Mouse (Mus musculus): ENCODE results near the gene Ddx31. TPM values are rescaled to one million over a fixed set of nuclear protein-coding genes. Genes with fewer than 3 reads are reported as not detected.

Gene Ddx31
- polyA plus RNA-seq, 1 experiment = 10.5 TPM

GRCm38 (mm10) chr2:28909186-28909817 is 69.1 kb downstream of the Ddx31 start:
- Histone ChIP-seq H3K27ac (ENCODE audit: insufficient read depth, low read depth, low read length) (no peak overlapping the region), H3K4me3 (ENCODE audit: insufficient read depth, low read length) (no peak overlapping the region), H3K4me1 (ENCODE audit: control insufficient read depth, insufficient read depth, low read length) (no peaks in the 10 kb centered on the region)
- no peak for TF ChIP-seq POLR2A (IDR thresholded peaks at IDR 0.05; ENCODE audit: borderline replicate concordance, low read depth, low read length)
- TF ChIP-seq CTCF (IDR thresholded peaks at IDR 0.05; ENCODE audit: low read depth, low read length) = no peak

DNA sequence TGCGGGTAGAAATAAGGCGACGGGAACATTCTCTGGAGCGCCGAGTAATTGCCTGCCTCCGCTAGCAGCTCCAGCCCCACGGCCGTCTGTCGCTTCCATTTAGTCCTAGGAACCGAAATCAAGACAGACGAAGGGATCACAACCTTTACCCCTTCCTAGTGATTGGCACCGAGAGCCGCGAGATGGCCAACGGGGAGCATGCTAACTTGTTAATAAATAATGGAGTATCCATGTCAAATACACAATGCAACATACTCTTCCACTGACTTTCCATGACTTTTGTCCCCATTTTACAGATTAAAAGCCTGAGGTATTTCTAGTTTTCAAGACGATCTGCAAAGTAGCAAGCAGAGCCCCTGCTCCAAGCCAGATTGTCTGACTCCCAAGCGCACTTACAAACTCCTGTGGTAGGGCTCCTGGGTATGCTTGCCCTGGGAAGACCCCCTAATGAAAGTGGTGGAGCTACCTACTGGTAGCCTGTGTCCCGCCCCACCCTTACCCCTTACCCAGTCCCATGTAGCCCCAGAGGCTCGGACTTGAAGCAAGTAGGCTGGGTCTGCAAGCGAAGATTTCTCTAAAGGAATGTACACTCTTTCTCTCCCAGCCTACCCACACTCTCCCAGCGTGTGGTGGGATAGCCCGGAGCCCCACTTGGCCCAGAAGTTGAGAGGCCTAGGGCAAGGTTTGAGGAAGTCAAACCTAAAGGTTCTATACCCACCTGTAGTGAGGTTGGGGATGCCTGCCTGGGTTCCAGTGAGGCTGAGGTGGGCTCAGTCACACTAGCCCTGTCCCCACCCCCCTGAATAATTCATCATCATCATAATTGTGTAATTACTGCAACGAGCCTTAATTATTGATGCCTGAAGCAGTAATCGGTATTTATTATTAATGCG is 69.9 kb downstream of the Ddx31 start:
- Histone ChIP-seq H3K27ac (ENCODE audit: insufficient read depth, low read depth, low read length) (no peak overlapping the region), H3K4me3 (ENCODE audit: insufficient read depth, low read length) (no peak overlapping the region), H3K4me1 (ENCODE audit: control insufficient read depth, insufficient read depth, low read length) (no peaks in the 10 kb centered on the region)
- no peak for TF ChIP-seq CTCF (IDR thresholded peaks at IDR 0.05; ENCODE audit: low read depth, low read length)
- no peak for TF ChIP-seq POLR2A (IDR thresholded peaks at IDR 0.05; ENCODE audit: borderline replicate concordance, low read depth, low read length)

DNA sequence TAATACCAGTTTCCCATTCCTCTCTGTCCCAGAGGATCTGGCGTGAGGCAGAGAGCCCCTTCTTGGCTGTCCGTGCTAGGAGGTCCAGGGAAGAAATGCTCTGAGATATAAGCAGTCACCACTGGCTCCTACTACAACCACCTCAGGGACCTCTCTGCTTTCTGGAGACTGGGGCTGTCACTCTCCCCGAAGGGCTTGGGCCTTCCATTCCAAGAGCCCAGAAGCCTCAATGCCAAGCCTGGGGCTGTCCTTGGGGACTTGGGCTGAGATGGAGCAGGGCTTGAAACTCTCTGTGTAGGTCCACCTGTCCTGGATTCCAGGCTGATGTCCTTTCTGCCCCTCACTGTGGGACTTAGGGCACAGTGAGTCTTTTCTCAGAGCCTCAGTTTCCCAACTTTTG is 70.7 kb downstream of the Ddx31 start:
- no peak for TF ChIP-seq POLR2A (IDR thresholded peaks at IDR 0.05; ENCODE audit: borderline replicate concordance, low read depth, low read length)
- TF ChIP-seq CTCF (IDR thresholded peaks at IDR 0.05; ENCODE audit: low read depth, low read length) = no peak
- no peak overlapping the region for H3K4me3 ChIP-seq (ENCODE audit: insufficient read depth, low read length)
- H3K27ac ChIP-seq (ENCODE audit: insufficient read depth, low read depth, low read length) = no peak overlapping the region
- H3K4me1 ChIP-seq (ENCODE audit: control insufficient read depth, insufficient read depth, low read length) = no peaks in the 10 kb centered on the region

DNA sequence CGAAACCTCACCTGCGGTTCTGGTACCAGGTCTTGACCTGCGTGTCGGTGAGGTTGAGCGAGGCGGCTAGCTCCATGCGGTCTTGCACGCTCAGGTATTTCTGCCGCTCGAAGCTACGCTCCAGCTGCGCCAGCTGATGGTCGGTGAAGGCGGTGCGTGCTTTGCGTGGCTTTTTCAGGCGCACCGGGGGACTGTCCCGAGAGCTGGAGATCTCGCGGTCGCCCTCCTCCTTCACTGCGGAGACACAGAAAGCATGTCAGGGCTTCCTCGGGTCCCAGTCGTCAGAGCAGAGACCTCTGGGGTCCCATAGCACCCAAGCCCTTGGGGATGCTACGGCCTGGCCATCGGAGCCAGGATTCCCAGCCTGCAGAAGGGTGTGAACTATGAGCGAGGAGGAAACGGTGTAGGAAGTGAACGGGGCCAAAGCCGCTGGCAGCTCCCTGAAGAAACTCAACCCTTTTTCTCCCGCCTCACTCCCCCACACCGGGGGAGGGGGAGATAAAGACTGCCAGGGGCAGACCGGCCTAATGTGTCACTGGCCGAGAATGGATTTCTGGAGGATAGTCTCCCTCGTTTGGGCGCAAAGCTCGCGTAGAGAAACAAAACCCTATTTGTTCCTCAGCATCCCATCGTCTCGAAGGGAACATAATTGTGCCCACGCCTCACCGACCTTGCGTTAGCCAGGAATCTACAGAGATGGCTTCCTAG is 71.3 kb downstream of the Ddx31 start:
- no peak overlapping the region for H3K27ac ChIP-seq (ENCODE audit: insufficient read depth, low read depth, low read length)
- TF ChIP-seq CTCF (IDR thresholded peaks at IDR 0.05; ENCODE audit: low read depth, low read length) = no peak
- no peak overlapping the region for H3K4me3 ChIP-seq (ENCODE audit: insufficient read depth, low read length)
- H3K4me1 ChIP-seq (ENCODE audit: control insufficient read depth, insufficient read depth, low read length) = no peaks in the 10 kb centered on the region

GRCm38 (mm10) chr2:28912039-28912700 is 72.0 kb downstream of the Ddx31 start:
- no peaks in the 10 kb centered on the region for H3K4me1 ChIP-seq (ENCODE audit: control insufficient read depth, insufficient read depth, low read length)
- H3K27ac ChIP-seq (ENCODE audit: insufficient read depth, low read depth, low read length) = no peak overlapping the region
- TF ChIP-seq CTCF (IDR thresholded peaks at IDR 0.05; ENCODE audit: low read depth, low read length) = no peak
- no peak for TF ChIP-seq POLR2A (IDR thresholded peaks at IDR 0.05; ENCODE audit: borderline replicate concordance, low read depth, low read length)
- no peak overlapping the region for H3K4me3 ChIP-seq (ENCODE audit: insufficient read depth, low read length)

DNA sequence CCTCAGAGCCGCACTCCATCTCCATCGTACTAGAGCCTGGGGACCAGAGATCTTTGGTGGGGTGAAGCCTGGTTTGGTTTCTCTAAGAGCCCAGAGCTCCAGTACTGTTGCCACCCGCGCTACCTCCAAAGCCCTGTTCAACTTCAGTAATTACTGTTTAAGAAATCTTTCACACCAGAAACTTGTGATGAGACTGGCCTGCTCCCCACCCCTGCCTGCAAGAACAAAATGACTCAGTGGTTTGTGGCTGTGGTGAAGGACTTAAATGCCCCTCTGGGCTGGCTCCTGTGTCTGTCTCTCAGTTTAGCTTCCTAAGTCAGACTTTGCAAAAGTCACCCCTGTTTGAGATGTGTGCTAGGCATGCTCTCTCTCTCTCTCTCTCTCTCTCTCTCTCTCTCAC is 72.8 kb downstream of the Ddx31 start:
- TF ChIP-seq POLR2A (IDR thresholded peaks at IDR 0.05; ENCODE audit: borderline replicate concordance, low read depth, low read length) = no peak
- TF ChIP-seq CTCF (IDR thresholded peaks at IDR 0.05; ENCODE audit: low read depth, low read length) = no peak
- H3K27ac ChIP-seq (ENCODE audit: insufficient read depth, low read depth, low read length) = no peak overlapping the region
- H3K4me3 ChIP-seq (ENCODE audit: insufficient read depth, low read length) = no peak overlapping the region
- no peaks in the 10 kb centered on the region for H3K4me1 ChIP-seq (ENCODE audit: control insufficient read depth, insufficient read depth, low read length)

- no peak overlapping the region for H3K4me3 ChIP-seq (ENCODE audit: insufficient read depth, low read length)
- no peaks in the 10 kb centered on the region for H3K4me1 ChIP-seq (ENCODE audit: control insufficient read depth, insufficient read depth, low read length)
- TF ChIP-seq POLR2A (IDR thresholded peaks at IDR 0.05; ENCODE audit: borderline replicate concordance, low read depth, low read length) (no peak), CTCF (IDR thresholded peaks at IDR 0.05; ENCODE audit: low read depth, low read length) (no peak)
- no peak overlapping the region for H3K27ac ChIP-seq (ENCODE audit: insufficient read depth, low read depth, low read length)
Observed at GRCm38 (mm10) chr2:28914121-28914520, 73.9 kb downstream of the Ddx31 start.

DNA sequence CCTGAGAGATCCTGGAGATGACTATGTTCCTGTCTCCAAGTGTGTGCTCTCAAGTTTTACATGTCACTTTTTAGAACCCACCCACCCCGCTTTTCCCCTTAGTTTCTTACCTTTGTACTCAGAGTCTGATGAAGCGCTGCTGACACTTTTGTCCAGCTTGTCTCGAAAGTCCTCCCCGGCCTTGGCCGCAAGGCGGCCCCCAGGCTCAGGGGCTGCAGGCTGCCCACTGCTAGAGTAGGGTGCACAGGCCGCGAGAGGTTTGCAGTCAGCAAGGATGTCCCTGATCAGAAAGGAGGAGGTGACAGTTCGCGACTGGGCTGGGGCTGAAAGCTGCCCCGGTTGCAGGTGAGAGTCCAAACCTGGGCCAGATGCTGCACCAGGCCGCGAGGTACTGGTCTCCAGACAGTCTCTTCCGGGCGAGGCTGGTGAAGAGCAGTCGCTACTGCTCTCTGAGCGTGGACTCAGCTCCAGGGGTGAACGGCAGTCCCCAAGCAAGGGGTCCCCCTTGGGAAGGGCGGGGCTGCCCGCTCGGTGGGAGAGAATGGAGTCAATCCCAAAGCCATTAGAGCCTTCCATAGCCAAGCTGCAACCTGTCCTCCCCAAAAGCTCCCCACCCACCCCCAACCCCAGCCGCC is 75.0 kb downstream of the Ddx31 start:
- Histone ChIP-seq H3K4me1 (ENCODE audit: control insufficient read depth, insufficient read depth, low read length) (no peaks in the 10 kb centered on the region), H3K4me3 (ENCODE audit: insufficient read depth, low read length) (no peak overlapping the region), H3K27ac (ENCODE audit: insufficient read depth, low read depth, low read length) (no peak overlapping the region)
- no peak for TF ChIP-seq CTCF (IDR thresholded peaks at IDR 0.05; ENCODE audit: low read depth, low read length)
- TF ChIP-seq POLR2A (IDR thresholded peaks at IDR 0.05; ENCODE audit: borderline replicate concordance, low read depth, low read length) = no peak

Data from bone marrow macrophage, adult 2 months (primary cell).